Comparison of ENCODE assay signal across 14 mouse cellular contexts in the genomic region with DNA sequence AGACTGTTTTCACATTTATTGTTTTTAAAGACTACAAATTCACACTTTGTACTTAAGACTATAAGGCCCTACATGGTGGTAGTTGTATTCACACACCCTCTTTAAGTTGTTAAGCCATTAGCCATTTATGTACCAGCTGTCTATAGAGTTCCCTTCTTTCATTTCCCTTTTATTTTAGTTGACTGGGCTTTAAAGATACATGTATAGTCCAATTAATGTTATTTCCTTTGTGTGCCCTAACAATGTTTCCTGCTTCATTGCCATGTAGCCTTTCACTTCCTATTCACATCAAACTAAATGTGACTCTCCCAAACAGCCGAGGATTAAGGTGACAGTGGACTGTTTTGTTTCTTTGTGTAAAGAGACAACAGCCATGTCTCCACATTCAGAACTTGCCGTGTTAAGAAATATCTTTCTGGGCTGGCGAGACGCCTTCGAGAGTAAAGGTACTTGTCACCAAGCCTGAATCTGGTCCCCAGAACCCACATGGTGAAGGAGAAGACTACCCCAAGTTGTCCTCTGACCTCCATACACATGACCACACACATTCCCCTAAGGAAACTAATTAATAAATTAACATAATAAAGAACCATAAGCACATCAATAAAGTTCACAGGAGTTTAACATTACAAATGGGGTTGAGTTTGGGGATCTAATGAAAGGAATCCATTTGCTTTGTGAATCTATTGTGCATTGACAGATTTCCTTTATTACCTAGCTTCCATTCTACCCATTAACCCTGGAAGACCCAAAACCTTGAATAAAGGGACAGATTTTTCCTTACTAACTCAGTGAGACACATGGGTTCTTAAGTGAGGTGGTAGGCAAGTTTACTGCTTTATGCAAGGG. TPM values are rescaled to one million over a fixed set of nuclear protein-coding genes. Genes with fewer than 3 reads are reported as not detected.
A peak's percentile ranks its signal among the peaks of the same experiment; 100 is the strongest.
DNase-seq lines count a peak whose midpoint lies in the region; ATAC-seq and TF ChIP-seq lines count a peak whose summit lies in the region.
"Had no signal": no experiment of that assay in that cellular context is flagged by ENCODE, and none has a peak within 500 bp of the region (broad histone marks: within the 10 kb centered on the region; RNA-seq: fewer than 3 reads in every experiment).

No protein-coding gene starts in this region.

- no peaks in the 10 kb centered on the region for H3K9me3 ChIP-seq in heart, embryonic 12.5 days (replicated peaks)
- H3K9me3 ChIP-seq in stomach, embryonic 15.5 days, result no peaks in the 10 kb centered on the region
- no peaks in the 10 kb centered on the region for H3K9me3 ChIP-seq in stomach, postnatal 0 days (ENCODE audit: control insufficient read depth, low read length)
- no peaks in the 10 kb centered on the region for H3K9me3 ChIP-seq in kidney, embryonic 15.5 days (replicated peaks)
- H3K9me3 ChIP-seq: hindbrain, embryonic 13.5 days; limb, embryonic 12.5 days had no signal

- H3K4me1 ChIP-seq in heart, embryonic 12.5 days (replicated peaks), result peaks cover 50% of the 10 kb centered on the region
- 0 out of 2 replicates have a peak, but pooled peaks cover 3% of the 10 kb centered on the region for H3K4me1 ChIP-seq in stomach, embryonic 15.5 days
- no peaks in the 10 kb centered on the region for H3K4me1 ChIP-seq in stomach, postnatal 0 days (replicated peaks; ENCODE audit: control insufficient read depth, insufficient read depth)
- H3K4me1 ChIP-seq in embryonic fibroblast, embryonic 13.5 days (ENCODE audit: control insufficient read depth, insufficient read depth, low read length), result peaks cover 9% of the 10 kb centered on the region; the same call in 1 of the 2 replicates
- no peaks in the 10 kb centered on the region for H3K4me1 ChIP-seq in kidney, embryonic 15.5 days
- H3K4me1 ChIP-seq: hindbrain, embryonic 13.5 days had no signal

- H3K27me3 ChIP-seq in heart, embryonic 12.5 days (replicated peaks), result no peaks in the 10 kb centered on the region
- H3K27me3 ChIP-seq in stomach, embryonic 15.5 days (replicated peaks), result no peaks in the 10 kb centered on the region
- no peaks in the 10 kb centered on the region for H3K27me3 ChIP-seq in stomach, postnatal 0 days (ENCODE audit: control insufficient read depth, insufficient read depth, low read length)
- H3K27me3 ChIP-seq in kidney, embryonic 15.5 days, result no peaks in the 10 kb centered on the region
- H3K27me3 ChIP-seq: limb, embryonic 12.5 days had no signal

- DNase-seq in heart, postnatal 14 days, result no peak
- DNase-seq in stomach, postnatal 0 days (ENCODE audit: low spot score), result no peak
- no peak for DNase-seq in thymus, postnatal 0 days (ENCODE audit: low spot score)
- DNase-seq: kidney, adult 9 months; layer of hippocampus, adult 9-11 months; lung, postnatal 36 days; thymus, postnatal 25 days had no signal

- peaks cover 84% of the 10 kb centered on the region for H3K36me3 ChIP-seq in heart, embryonic 12.5 days
- H3K36me3 ChIP-seq in stomach, embryonic 15.5 days, result peaks cover 23% of the 10 kb centered on the region
- H3K36me3 ChIP-seq in stomach, postnatal 0 days (ENCODE audit: control insufficient read depth, insufficient read depth, low read length), result 0 out of 2 replicates have a peak, but pooled peaks cover 2% of the 10 kb centered on the region
- H3K36me3 ChIP-seq in kidney, embryonic 15.5 days, result peaks cover 91% of the 10 kb centered on the region

- TF ChIP-seq CTCF in stomach, postnatal 0 days (IDR thresholded peaks at IDR 0.05; ENCODE audit: low read depth), result no peak
- TF ChIP-seq CTCF in embryonic fibroblast, embryonic 13.5 days (IDR thresholded peaks at IDR 0.05; ENCODE audit: borderline replicate concordance, insufficient read depth, low read length), result no peak

- TF ChIP-seq POLR2A in embryonic fibroblast, embryonic 13.5 days (IDR thresholded peaks at IDR 0.05; ENCODE audit: low read depth, low read length), result no peak

- no peak overlapping the region for H3K4me3 ChIP-seq in heart, embryonic 12.5 days
- no peak overlapping the region for H3K4me3 ChIP-seq in stomach, embryonic 15.5 days (replicated peaks)
- H3K4me3 ChIP-seq in stomach, postnatal 0 days (ENCODE audit: low read depth, low read length), result no peak overlapping the region
- no peak overlapping the region for H3K4me3 ChIP-seq in embryonic fibroblast, embryonic 13.5 days (ENCODE audit: insufficient read depth, low read length)
- H3K4me3 ChIP-seq in kidney, embryonic 15.5 days (replicated peaks), result no peak overlapping the region
- H3K4me3 ChIP-seq: hindbrain, embryonic 13.5 days; limb, embryonic 12.5 days had no signal

- no peak overlapping the region for H3K4me2 ChIP-seq in heart, embryonic 12.5 days
- H3K4me2 ChIP-seq in stomach, embryonic 15.5 days, result no peak overlapping the region
- no peak overlapping the region for H3K4me2 ChIP-seq in stomach, postnatal 0 days (replicated peaks; ENCODE audit: low read depth)
- no peak overlapping the region for H3K4me2 ChIP-seq in kidney, embryonic 15.5 days
- H3K4me2 ChIP-seq: hindbrain, embryonic 13.5 days; limb, embryonic 12.5 days had no signal

- no peak for ATAC-seq in heart, embryonic 12.5 days (ENCODE audit: insufficient number of reproducible peaks, low FRiP score)
- no peak for ATAC-seq in stomach, embryonic 15.5 days (ENCODE audit: insufficient read depth, low FRiP score, low read depth)
- ATAC-seq in stomach, postnatal 0 days (ENCODE audit: low FRiP score, low TSS enrichment), result no peak
- ATAC-seq in kidney, embryonic 15.5 days (replicated peaks; ENCODE audit: low FRiP score), result no peak
- ATAC-seq: activated CD4-positive, CD25-positive, alpha-beta regulatory T cell, adult 4 months had no signal

- WGBS in heart, embryonic 12.5 days, result 82% methylated on average over 5 of the region's 5 CpGs
- 77% methylated on average over 5 of the region's 5 CpGs for WGBS in stomach, embryonic 15.5 days
- WGBS in stomach, postnatal 0 days, result 73% methylated on average over 5 of the region's 5 CpGs
- WGBS in kidney, embryonic 15.5 days, result 76% methylated on average over 5 of the region's 5 CpGs

- intact Hi-C loops in heart, postnatal 14 days (cut with DNase I), result no loop called here

- H3K9ac ChIP-seq in heart, embryonic 12.5 days, result no peak overlapping the region
- H3K9ac ChIP-seq in stomach, embryonic 15.5 days, result no peak overlapping the region
- no peak overlapping the region for H3K9ac ChIP-seq in stomach, postnatal 0 days (ENCODE audit: low read length)
- no peak overlapping the region for H3K9ac ChIP-seq in kidney, embryonic 15.5 days
- H3K9ac ChIP-seq: hindbrain, embryonic 13.5 days; limb, embryonic 12.5 days had no signal

- no peak for TF ChIP-seq EP300 in stomach, postnatal 0 days (optimal IDR thresholded peaks at IDR 0.05)

- peak overlapping the region; percentile 51 for H3K27ac ChIP-seq in heart, embryonic 12.5 days (ENCODE audit: poor library complexity, severe bottlenecking)
- H3K27ac ChIP-seq in stomach, embryonic 15.5 days, result 0 out of 2 replicates have a peak overlapping the region, but pooled peaks have one; percentile 21
- no peak overlapping the region for H3K27ac ChIP-seq in stomach, postnatal 0 days (replicated peaks)
- 0 out of 2 replicates have a peak overlapping the region, but pooled peaks have one; percentile 6 for H3K27ac ChIP-seq in embryonic fibroblast, embryonic 13.5 days (ENCODE audit: insufficient read depth, low read length)
- H3K27ac ChIP-seq in kidney, embryonic 15.5 days, result no peak overlapping the region
- H3K27ac ChIP-seq: hindbrain, embryonic 13.5 days; limb, embryonic 12.5 days had no signal

RNA-seq across cellular contexts. Expression of a gene that starts 43.1 kb away (rescaled TPM):
- polyA plus RNA-seq in heart, embryonic 12.5 days (2016; fragmentation: Nextera tagmentation; extraction: Ambion mirVana), result 51.8 and 55.2 TPM in 2 replicates
- total RNA-seq in heart, postnatal 14 days (2021), result 1 to 10 TPM; 3.1 to 5.8 TPM
- 48.5 and 57.0 TPM in 2 replicates for polyA plus RNA-seq in stomach, embryonic 15.5 days (2015; fragmentation: Nextera tagmentation; extraction: Ambion mirVana)
- polyA plus RNA-seq in stomach, postnatal 0 days (2015; fragmentation: Nextera tagmentation; extraction: Ambion mirVana), result 24.0 and 24.1 TPM in 2 replicates
- 1.6 TPM in 2 replicates for polyA plus RNA-seq in embryonic fibroblast, embryonic 13.5 days (2011; ENCODE audit: insufficient read length, low read depth, missing spikeins)
- polyA plus RNA-seq in thymus, postnatal 0 days (2015; fragmentation: Nextera tagmentation; extraction: Ambion mirVana), result 4.9 and 7.8 TPM in 2 replicates
- 14.3 and 15.4 TPM in 2 replicates for polyA plus RNA-seq in kidney, embryonic 15.5 days (2015; fragmentation: Nextera tagmentation; extraction: Ambion mirVana)

Comparison
In these comparisons a context has a peak if more than half of its experiments do, and no peak if none do; other contexts are left out.
1. H3K27ac ChIP-seq: peak in heart, embryonic 12.5 days (single experiment), stomach, embryonic 15.5 days (single experiment) and embryonic fibroblast, embryonic 13.5 days (single experiment); none in stomach, postnatal 0 days (single experiment) and kidney, embryonic 15.5 days (single experiment).